Mouse (Mus musculus): ENCODE results near the gene Ppp1r14d. TPM values are rescaled to one million over a fixed set of nuclear protein-coding genes. Genes with fewer than 3 reads are reported as not detected.

Gene Ppp1r14d
- polyA plus RNA-seq, 1 experiment from 2014 or later, result not detected

- peak within 1 kb of the TSS; percentile 93 for H3K27ac ChIP-seq
- DNase-seq (ENCODE audit: low spot score), result peak; percentile 95
- peak within 1 kb of the TSS; percentile 80 for H3K4me3 ChIP-seq
- no peaks in the 10 kb centered on the region for H3K9me3 ChIP-seq (replicated peaks)
- H3K27me3 ChIP-seq (ENCODE audit: low read depth, poor library complexity, severe bottlenecking), result no peaks in the 10 kb centered on the region
- H3K36me3 ChIP-seq, result peaks cover 32% of the 10 kb centered on the region
- under 1% methylated on average over 51 of the region's 51 CpGs for WGBS
- peaks cover 25% of the 10 kb centered on the region for H3K4me1 ChIP-seq
Observed at GRCm38 (mm10) chr2:119208344-119209175, 21.1 kb downstream of the Ppp1r14d start, which contains the start of the genes Zfyve19 and Dnajc17. Gene Zfyve19, plus strand, starts transcription at chr2:119208617. Gene Dnajc17, minus strand, starts transcription at chr2:119208795.

- peak overlapping the region; percentile 93 for H3K27ac ChIP-seq
- peaks cover 28% of the 10 kb centered on the region for H3K4me1 ChIP-seq
- no peaks in the 10 kb centered on the region for H3K9me3 ChIP-seq (replicated peaks)
- 26% methylated on average over 6 of the region's 6 CpGs for WGBS
- peaks cover 28% of the 10 kb centered on the region for H3K36me3 ChIP-seq
- H3K27me3 ChIP-seq (ENCODE audit: low read depth, poor library complexity, severe bottlenecking), result no peaks in the 10 kb centered on the region
- no peak for DNase-seq (ENCODE audit: low spot score)
- peak overlapping the region; percentile 80 for H3K4me3 ChIP-seq
Observed at GRCm38 (mm10) chr2:119207961-119208343, 21.8 kb downstream of the Ppp1r14d start.

- H3K4me1 ChIP-seq, result peaks cover 18% of the 10 kb centered on the region
- H3K27me3 ChIP-seq (ENCODE audit: low read depth, poor library complexity, severe bottlenecking), result no peaks in the 10 kb centered on the region
- 86% methylated on average over 4 of the region's 4 CpGs for WGBS
- H3K4me3 ChIP-seq, result no peak overlapping the region
- no peak for DNase-seq (ENCODE audit: low spot score)
- no peaks in the 10 kb centered on the region for H3K36me3 ChIP-seq
- H3K27ac ChIP-seq, result no peak overlapping the region
- no peaks in the 10 kb centered on the region for H3K9me3 ChIP-seq (replicated peaks)
Observed at GRCm38 (mm10) chr2:119203871-119204460, 25.7 kb downstream of the Ppp1r14d start.

- WGBS, result 86% methylated on average over 5 of the region's 5 CpGs
- no peak for DNase-seq (ENCODE audit: low spot score)
- Histone ChIP-seq H3K36me3 (no peaks in the 10 kb centered on the region), H3K9me3 (replicated peaks) (no peaks in the 10 kb centered on the region), H3K27me3 (ENCODE audit: low read depth, poor library complexity, severe bottlenecking) (no peaks in the 10 kb centered on the region), H3K27ac (no peak overlapping the region), H3K4me1 (peaks cover 27% of the 10 kb centered on the region), H3K4me3 (no peak overlapping the region)
Observed at GRCm38 (mm10) chr2:119202914-119203453, 26.7 kb downstream of the Ppp1r14d start.

- no peaks in the 10 kb centered on the region for H3K9me3 ChIP-seq (replicated peaks)
- DNase-seq (ENCODE audit: low spot score), result no peak
- H3K27me3 ChIP-seq (ENCODE audit: low read depth, poor library complexity, severe bottlenecking), result no peaks in the 10 kb centered on the region
- H3K36me3 ChIP-seq, result no peaks in the 10 kb centered on the region
- H3K4me1 ChIP-seq, result peaks cover 54% of the 10 kb centered on the region
- H3K27ac ChIP-seq, result peak overlapping the region; percentile 80; the same call in 1 of the 2 replicates
- H3K4me3 ChIP-seq, result no peak overlapping the region
- 75% methylated on average over 3 of the region's 3 CpGs for WGBS
Observed at GRCm38 (mm10) chr2:119198934-119199333, 30.8 kb downstream of the Ppp1r14d start.

- peak overlapping the region; percentile 80 for H3K27ac ChIP-seq
- no peak for DNase-seq (ENCODE audit: low spot score)
- WGBS, result 65% methylated on average over 1 of the region's 1 CpGs
Observed at GRCm38 (mm10) chr2:119198049-119198448, 31.7 kb downstream of the Ppp1r14d start.

GRCm38 (mm10) chr2:119197493-119197892 is 32.2 kb downstream of the Ppp1r14d start:
- no peaks in the 10 kb centered on the region for H3K27me3 ChIP-seq (ENCODE audit: low read depth, poor library complexity, severe bottlenecking)
- H3K36me3 ChIP-seq, result no peaks in the 10 kb centered on the region
- H3K27ac ChIP-seq, result peak overlapping the region; percentile 80
- H3K9me3 ChIP-seq (replicated peaks), result no peaks in the 10 kb centered on the region
- H3K4me1 ChIP-seq, result peaks cover 48% of the 10 kb centered on the region
- no peak overlapping the region for H3K4me3 ChIP-seq
- DNase-seq (ENCODE audit: low spot score), result no peak
- WGBS, result 83% methylated on average over 1 of the region's 1 CpGs

More at GRCm38 (mm10) chr2:119198049-119198448, 31.7 kb downstream of the Ppp1r14d start:
- Histone ChIP-seq H3K4me1 (peaks cover 50% of the 10 kb centered on the region), H3K4me3 (no peak overlapping the region), H3K36me3 (no peaks in the 10 kb centered on the region), H3K9me3 (replicated peaks) (no peaks in the 10 kb centered on the region), H3K27me3 (ENCODE audit: low read depth, poor library complexity, severe bottlenecking) (no peaks in the 10 kb centered on the region)

- Histone ChIP-seq H3K9me3 (replicated peaks) (no peaks in the 10 kb centered on the region), H3K27me3 (ENCODE audit: low read depth, poor library complexity, severe bottlenecking) (no peaks in the 10 kb centered on the region), H3K4me1 (peaks cover 48% of the 10 kb centered on the region), H3K36me3 (no peaks in the 10 kb centered on the region), H3K27ac (peak overlapping the region; percentile 80), H3K4me3 (no peak overlapping the region)
- peak; percentile 73 for DNase-seq (ENCODE audit: low spot score)
- WGBS, result 8% methylated on average over 4 of the region's 4 CpGs
Observed at GRCm38 (mm10) chr2:119196316-119197108, 33.2 kb downstream of the Ppp1r14d start.

GRCm38 (mm10) chr2:119194140-119194539 is 35.6 kb downstream of the Ppp1r14d start:
- no peaks in the 10 kb centered on the region for H3K9me3 ChIP-seq (replicated peaks)
- H3K36me3 ChIP-seq, result no peaks in the 10 kb centered on the region
- H3K27ac ChIP-seq, result no peak overlapping the region
- no peaks in the 10 kb centered on the region for H3K27me3 ChIP-seq (ENCODE audit: low read depth, poor library complexity, severe bottlenecking)
- H3K4me3 ChIP-seq, result no peak overlapping the region
- 87% methylated on average over 5 of the region's 5 CpGs for WGBS
- no peak for DNase-seq (ENCODE audit: low spot score)
- peaks cover 47% of the 10 kb centered on the region for H3K4me1 ChIP-seq

- Histone ChIP-seq H3K27me3 (ENCODE audit: low read depth, poor library complexity, severe bottlenecking) (no peaks in the 10 kb centered on the region), H3K36me3 (0 out of 2 replicates have a peak, but pooled peaks cover 2% of the 10 kb centered on the region), H3K9me3 (replicated peaks) (no peaks in the 10 kb centered on the region), H3K4me3 (no peak overlapping the region), H3K4me1 (peaks cover 18% of the 10 kb centered on the region), H3K27ac (no peak overlapping the region)
- DNase-seq (ENCODE audit: low spot score), result no peak
- WGBS, result 93% methylated on average over 5 of the region's 5 CpGs
Observed at GRCm38 (mm10) chr2:119190969-119191368, 38.7 kb downstream of the Ppp1r14d start.

GRCm38 (mm10) chr2:119189029-119189710 is 40.5 kb downstream of the Ppp1r14d start:
- 7% methylated on average over 15 of the region's 15 CpGs for WGBS
- Histone ChIP-seq H3K4me1 (peaks cover 6% of the 10 kb centered on the region), H3K36me3 (peaks cover 12% of the 10 kb centered on the region), H3K27me3 (ENCODE audit: low read depth, poor library complexity, severe bottlenecking) (no peaks in the 10 kb centered on the region), H3K9me3 (replicated peaks) (no peaks in the 10 kb centered on the region), H3K4me3 (peak overlapping the region; percentile 44), H3K27ac (0 out of 2 replicates have a peak overlapping the region, but pooled peaks have one; percentile 20)
- DNase-seq (ENCODE audit: low spot score), result peak; percentile 93

GRCm38 (mm10) chr2:119182914-119183313 is 46.8 kb downstream of the Ppp1r14d start:
- 81% methylated on average over 7 of the region's 7 CpGs for whole genome bisulfite sequencing
- H3K9me3 ChIP-seq (replicated peaks), result no peaks in the 10 kb centered on the region
- DNase-seq (ENCODE audit: low spot score), result no peak
- H3K27ac ChIP-seq, result no peak overlapping the region
- H3K36me3 ChIP-seq, result peaks cover 57% of the 10 kb centered on the region
- no peak overlapping the region for H3K4me3 ChIP-seq
- peaks cover 3% of the 10 kb centered on the region; the same call in 1 of the 2 replicates for H3K4me1 ChIP-seq
- no peaks in the 10 kb centered on the region for H3K27me3 ChIP-seq (ENCODE audit: low read depth, poor library complexity, severe bottlenecking)

Measured in limb, embryonic 10.5 days (tissue).